Mouse (Mus musculus): ENCODE results near the gene Ankrd13d. TPM values are rescaled to one million over a fixed set of nuclear protein-coding genes. Genes with fewer than 3 reads are reported as not detected.
"Not testable (repeated sequence)": the region's sequence is repeated elsewhere in the genome, so short reads cannot be mapped to it uniquely, and the experiment has no call there.

The Ankrd13d gene
- total RNA-seq, 4 experiments from 2014 or later, result 0.63 TPM; not detected in 3

GRCm38 (mm10) chr19:4264171-4264780, 18.7 kb downstream of the Ankrd13d start:
- DNase-seq (ENCODE audit: low spot score in 2 of 2), result no peak

- no peak for DNase-seq (ENCODE audit: low spot score in 2 of 2)
Observed at GRCm38 (mm10) chr19:4263702-4264101, 19.2 kb downstream of the Ankrd13d start.

DNA sequence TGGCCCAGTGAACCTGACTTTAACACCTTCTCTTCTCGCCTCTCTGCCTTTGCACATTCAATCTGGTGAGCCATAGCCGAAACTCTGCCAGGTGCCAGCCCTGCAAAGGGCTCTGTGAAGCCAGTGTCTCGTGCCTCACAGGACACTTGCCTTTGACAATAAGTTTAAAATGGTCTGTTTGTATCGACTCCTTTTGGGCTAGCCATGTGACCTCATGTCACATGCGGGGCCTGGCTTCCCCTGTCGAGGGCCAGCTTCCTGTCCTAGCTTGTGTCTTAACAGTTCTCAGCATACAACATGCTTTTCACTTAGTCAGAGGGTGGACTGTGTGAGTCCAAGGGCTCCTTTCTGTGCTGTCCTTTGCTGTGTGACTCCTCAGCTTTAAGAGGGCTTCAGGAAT, 20.2 kb downstream of the Ankrd13d start:
- no peak for DNase-seq (ENCODE audit: low spot score in 2 of 2)

- no peak for DNase-seq (ENCODE audit: low spot score in 2 of 2)
Observed at GRCm38 (mm10) chr19:4261038-4261698, 21.8 kb downstream of the Ankrd13d start.

DNA sequence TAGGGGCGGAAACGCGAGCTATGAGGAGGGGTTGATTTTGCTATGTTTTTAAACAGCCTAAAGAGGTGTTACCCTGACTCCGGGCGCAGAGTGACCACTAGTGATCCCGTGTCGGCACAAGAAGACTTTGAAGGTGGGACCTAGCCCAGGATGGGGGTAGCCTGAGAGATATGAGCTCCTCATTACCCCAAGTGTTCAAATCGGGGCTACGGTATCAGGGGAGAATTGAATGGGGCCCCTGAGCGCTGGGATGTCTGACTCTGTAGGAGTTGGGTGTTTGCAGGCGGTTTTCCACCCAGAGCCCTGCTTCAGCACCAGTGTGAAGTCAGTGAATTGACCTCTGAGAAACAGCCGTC, 25.1 kb downstream of the Ankrd13d start:
- DNase-seq (ENCODE audit: low spot score in 2 of 2), result no peak

DNA sequence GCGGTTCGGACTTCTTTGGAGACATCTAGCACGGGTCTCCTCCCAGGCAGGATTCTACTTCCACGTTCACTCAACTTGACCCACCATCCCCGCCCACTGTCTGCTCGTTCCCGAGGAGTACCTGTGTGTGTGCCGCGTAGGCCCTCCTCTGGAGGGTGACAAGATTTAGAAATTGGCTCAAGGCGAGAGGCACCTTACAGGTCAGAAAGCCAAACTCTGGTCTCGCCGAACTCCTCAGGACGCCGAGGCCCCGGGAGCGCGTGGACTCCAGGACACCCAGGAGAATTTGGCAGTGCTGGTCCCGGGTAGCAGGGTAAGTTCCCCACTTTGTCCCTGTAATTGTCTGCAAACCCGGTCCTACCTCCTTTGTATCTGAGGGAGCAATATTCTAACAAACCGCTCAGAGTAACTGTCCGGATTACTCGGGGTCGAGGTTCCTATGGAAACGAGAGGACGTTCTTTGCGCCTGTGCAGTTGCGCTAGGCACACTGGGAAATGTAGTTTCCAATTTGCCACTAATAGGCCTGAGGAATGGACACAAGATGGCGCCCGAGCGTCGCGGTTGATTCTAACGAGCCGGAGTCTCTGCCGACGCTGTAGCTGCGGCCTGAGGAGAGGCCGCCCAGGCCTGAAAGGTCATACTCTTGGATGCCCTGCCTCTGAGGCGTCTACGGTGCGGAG, 25.6 kb downstream of the Ankrd13d start:
- DNase-seq (ENCODE audit: low spot score in 2 of 2), result peak; percentile 89

DNA sequence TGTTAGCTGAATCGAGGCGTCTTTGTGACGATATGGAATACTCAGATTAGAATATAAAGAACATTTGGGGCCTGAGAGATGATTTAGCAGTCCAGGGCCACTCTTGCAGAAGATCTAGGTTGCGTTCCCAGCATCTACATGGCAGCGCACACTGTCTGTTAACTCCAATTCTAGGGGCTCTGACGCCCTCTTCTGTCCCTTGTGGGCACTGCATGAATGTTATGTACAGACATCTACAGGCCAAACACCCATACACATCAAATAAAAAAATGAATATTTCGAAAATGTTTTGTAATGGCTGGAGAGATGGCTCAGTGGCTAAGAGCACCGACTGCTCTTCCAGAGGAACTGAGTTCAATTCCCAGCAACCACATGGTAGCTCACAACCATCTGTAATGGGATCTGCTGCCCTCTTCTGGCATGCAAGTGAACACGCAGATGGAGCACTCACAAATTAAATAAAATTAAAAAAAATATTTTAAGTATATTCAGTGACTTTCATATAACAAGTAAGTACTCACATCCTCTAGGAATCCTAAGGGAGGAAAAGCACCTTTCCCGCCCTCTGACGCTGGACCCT, 27.3 kb downstream of the Ankrd13d start:
- DNase-seq (ENCODE audit: low spot score in 2 of 2), result no peak

GRCm38 (mm10) chr19:4254230-4254629, 28.7 kb downstream of the Ankrd13d start:
- no peak for DNase-seq (ENCODE audit: low spot score in 2 of 2)

DNA sequence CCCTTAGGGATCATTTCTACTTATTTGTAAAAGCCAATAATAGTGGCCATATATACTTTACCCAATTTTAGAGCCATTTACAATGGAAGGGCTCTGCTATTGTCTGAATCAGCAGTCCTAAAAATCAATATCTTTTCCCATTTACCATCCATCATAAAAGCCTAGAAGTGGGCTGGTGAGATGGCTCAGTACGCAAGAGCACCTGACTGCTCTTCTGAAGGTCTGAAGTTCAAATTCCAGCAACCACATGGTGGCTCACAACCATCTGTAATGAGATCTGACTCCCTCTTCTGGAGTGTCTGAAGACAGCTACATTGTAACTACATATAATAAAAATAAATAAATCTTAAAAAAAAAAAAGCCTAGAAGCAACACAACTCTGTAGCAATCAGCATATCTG, 34.3 kb downstream of the Ankrd13d start:
- DNase-seq (ENCODE audit: low spot score in 2 of 2), result not testable (repeated sequence)

GRCm38 (mm10) chr19:4247010-4247409, 35.9 kb downstream of the Ankrd13d start:
- DNase-seq (ENCODE audit: low spot score in 2 of 2), result no peak

DNA sequence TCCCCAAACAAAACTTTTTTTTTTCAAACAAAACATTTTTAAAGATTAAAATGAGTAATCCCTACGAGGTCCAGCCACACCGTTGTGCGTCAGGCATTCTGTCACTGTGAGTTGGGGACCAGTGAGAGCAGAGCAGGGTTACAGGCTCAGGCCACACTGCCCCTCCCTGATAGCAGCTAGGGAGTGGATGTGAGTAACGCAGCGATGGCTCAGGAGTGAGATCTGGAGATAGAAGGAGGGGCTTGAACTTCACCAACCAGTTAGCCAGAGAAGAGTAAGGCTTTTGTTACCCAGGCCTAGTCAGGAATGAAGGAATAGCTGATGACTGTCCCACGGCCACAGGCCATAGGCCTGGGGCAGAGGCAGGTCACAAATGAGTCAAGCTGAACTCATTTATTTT, 38.2 kb downstream of the Ankrd13d start:
- DNase-seq (ENCODE audit: low spot score in 2 of 2), result no peak

- DNase-seq (ENCODE audit: low spot score in 2 of 2), result no peak
Observed at GRCm38 (mm10) chr19:4242416-4242815, 40.5 kb downstream of the Ankrd13d start.

DNA sequence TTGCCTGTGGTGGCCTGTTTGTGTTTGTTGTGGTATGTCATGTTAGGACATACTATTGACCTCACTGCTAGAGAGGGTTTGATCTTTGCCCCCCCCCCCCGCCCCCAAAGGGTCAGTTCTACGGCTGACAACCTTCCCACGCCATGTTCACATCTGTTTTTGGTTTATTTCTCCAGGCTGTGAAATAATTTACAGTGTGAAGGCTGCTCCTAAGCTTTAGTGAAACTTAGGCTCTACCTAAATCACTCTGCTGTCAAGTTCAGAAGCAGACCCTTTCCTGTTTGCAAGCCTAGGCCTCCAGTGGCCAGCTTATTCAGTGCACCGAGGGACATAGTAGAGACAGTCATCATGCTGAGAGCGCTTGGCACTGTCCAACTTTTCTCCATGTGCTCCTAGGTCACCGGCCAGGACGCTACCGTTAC, 42.7 kb downstream of the Ankrd13d start:
- DNase-seq (ENCODE audit: low spot score in 2 of 2), result no peak

DNA sequence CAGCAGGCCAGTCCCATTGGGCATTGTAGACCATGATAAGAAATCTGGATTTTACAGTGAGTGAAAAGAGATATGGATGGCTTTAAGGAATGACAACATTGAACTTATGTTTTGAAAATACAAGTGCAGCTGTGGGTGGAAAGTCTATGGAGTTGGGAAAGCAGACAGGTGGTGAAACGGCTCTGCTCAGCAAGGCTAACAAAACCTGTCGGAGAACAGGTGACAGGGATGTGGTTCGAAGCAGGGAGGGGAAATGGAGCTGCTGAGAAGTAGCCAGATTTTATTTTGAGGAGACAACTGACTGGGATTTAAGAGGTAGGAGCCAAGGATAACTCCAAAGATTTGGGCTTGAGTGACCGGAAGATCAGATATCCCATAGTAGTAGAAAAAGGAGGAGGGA, 48.4 kb downstream of the Ankrd13d start:
- no peak for DNase-seq (ENCODE audit: low spot score in 2 of 2)

DNA sequence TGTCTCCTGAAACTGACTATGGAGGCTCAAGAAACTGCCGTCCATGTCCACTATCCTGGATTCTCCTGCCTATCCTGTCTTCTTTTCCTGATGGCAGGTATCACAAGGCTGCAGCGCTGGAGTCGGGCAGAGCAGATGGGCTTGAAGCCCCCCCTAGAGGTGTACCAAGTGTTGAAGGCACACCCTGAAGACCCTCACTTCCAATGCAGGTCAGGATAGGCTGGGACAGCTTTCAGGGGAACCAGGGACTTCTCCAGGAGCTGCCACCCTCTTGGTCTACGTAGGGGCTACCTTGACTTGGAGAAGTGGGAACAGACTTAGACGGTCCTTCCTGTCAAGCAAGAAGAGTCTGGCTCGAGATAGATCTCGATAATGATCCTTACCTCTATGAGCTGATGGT, 50.3 kb downstream of the Ankrd13d start:
- no peak for DNase-seq (ENCODE audit: low spot score in 2 of 2)

GRCm38 (mm10) chr19:4232186-4232572, 50.8 kb downstream of the Ankrd13d start:
- DNase-seq (ENCODE audit: low spot score in 2 of 2), result no peak

GRCm38 (mm10) chr19:4231253-4232185, 51.4 kb downstream of the Ankrd13d start, which contains the start of gene Pold4:
Gene Pold4 (plus strand): TSS chr19:4231899.
- peak; percentile 99 for DNase-seq (ENCODE audit: low spot score in 2 of 2)

DNA sequence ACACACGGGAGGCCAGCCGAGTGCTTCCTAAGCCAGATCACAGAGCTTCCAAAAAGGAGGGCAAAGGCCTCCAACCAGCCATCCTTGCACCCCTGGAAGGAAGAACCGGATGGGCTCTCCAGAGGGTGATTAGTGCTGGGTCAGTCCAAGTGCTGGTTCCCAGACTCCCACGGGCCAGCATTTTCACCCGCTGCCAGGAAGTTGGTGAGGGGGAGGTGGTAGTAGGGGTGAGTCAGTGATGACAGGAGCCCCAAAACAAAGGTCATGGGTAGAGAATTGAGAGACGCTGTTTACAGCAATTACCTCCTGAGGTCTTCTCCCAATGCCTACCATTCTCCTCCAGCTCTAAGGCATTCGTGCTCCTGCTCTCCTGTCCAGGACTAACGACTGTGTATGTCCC, 52.5 kb downstream of the Ankrd13d start:
- no peak for DNase-seq (ENCODE audit: low spot score in 2 of 2)

DNA sequence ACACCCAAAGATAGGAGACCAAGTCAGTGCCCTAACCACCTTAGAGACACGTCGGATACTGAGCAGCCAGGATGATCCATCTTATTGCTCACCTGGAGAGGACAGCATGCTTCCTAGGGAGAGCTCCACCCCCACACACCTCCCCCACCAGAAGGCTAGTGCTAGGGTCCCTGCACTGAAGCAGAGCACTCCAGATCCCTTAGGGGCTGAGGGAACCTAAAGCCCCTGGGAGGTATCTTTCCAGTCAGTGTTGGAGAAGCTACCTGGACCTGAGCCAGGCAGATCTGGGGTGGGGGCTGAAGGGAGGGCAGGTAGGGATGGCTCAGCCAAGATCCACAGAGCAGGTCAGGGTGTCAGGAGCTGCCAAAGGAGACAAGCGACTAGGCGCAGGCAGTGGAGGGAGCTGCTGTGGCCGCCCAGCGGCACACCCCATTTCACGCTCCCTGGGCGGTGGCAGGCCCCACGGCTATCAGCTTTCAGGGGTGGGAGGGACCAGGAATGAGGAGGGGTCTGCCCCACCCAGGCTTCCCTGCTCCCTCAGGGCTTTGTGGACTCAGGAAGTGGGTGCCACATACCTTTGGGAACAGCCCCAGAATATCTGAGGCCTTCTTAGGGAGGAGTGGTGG, 53.4 kb downstream of the Ankrd13d start:
- no peak for DNase-seq (ENCODE audit: low spot score in 2 of 2)

DNA sequence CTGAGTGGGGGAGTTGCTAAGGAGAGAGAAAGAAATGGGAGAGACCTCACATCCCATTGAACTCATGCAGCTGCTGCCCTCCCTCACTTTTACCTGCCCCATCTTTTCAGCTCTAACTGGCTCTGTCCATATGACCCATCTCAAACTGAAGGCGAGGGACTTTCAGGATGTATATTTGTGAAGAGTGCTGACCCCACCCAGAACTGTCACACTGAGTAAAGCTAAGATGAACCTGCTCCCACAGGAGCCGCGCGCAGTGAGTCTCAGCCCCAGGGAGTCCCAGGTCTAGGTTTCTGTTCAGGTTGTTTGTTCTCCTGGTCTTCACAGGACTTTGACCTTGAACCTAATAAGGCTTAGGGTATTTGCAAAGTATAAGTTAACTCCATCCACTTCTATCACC, 54.0 kb downstream of the Ankrd13d start:
- DNase-seq (ENCODE audit: low spot score in 2 of 2), result no peak
